Mouse (Mus musculus): ENCODE results near the gene Tet3. TPM values are rescaled to one million over a fixed set of nuclear protein-coding genes. Genes with fewer than 3 reads are reported as not detected.

The Tet3 gene
- total RNA-seq, 2 experiments from 2014 or later: 27.2 to 27.6 TPM

GRCm38 (mm10) chr6:83394122-83394521, 64.8 kb downstream of the Tet3 start:
- intact Hi-C loops (cut with DNase I): no loop called here
- DNase-seq: no peak

GRCm38 (mm10) chr6:83392166-83392780, 66.6 kb downstream of the Tet3 start:
- no peak for DNase-seq
- intact Hi-C loops (cut with DNase I): no loop called here

GRCm38 (mm10) chr6:83385569-83386090, 73.3 kb downstream of the Tet3 start:
- no peak for DNase-seq
- intact Hi-C loops (cut with DNase I): no loop called here

- DNase-seq: peak; percentile 33 to 39
- intact Hi-C loops (cut with DNase I): loop anchor here (2.0 to 5.0 kb wide), 2 partner anchors 60 to 75 kb away; no protein-coding TSS in a partner anchor
These were observed 77.1 kb downstream of the Tet3 start for GRCm38 (mm10) chr6:83381510-83382491.

DNA sequence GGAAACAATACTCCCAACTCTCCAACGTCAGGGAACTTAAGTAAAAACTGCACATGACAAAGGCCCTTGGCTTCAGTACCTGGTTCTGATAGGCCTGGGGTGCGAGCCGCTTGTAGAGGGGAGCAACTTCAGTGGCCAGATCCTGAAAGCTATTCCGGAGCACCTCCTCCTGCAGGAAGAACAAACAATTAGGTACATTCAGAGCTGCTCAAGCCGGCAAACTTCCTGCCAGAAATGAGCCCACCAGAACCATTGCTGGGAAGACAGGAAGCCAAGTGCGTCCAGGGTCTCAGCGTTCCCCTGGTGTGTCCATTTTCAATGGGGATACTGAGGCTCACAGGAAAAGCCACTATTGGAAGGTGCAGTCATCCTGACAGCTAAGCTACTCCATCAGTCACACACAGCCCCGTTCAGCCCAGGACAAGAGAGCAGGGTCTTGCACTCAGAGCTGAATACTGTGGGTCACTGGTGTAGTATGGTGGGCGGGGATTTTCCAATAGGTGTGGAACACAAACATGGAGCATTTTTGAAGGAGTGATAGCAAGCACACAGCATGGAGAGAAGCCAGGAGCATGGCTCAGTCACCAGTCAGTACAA, 85.1 kb downstream of the Tet3 start:
- no peak for DNase-seq
- intact Hi-C loops (cut with DNase I): loop anchor here (5.0 kb wide), 1 partner anchor 83 kb away; the partner anchor contains the start of gene Tet3

- DNase-seq: no peak
- intact Hi-C loops (cut with DNase I): loop anchor here (5.0 kb wide), 1 partner anchor 86 kb away; the partner anchor contains the start of gene Tet3
These were observed 87.5 kb downstream of the Tet3 start for GRCm38 (mm10) chr6:83371350-83371749.

GRCm38 (mm10) chr6:83370316-83370965, 88.4 kb downstream of the Tet3 start:
- DNase-seq: no peak
- intact Hi-C loops (cut with DNase I): loop anchor here (5.0 kb wide), 1 partner anchor 87 kb away; the partner anchor contains the start of gene Tet3

GRCm38 (mm10) chr6:83363075-83363474, 95.8 kb downstream of the Tet3 start:
- intact Hi-C loops (cut with DNase I): no loop called here
- no peak for DNase-seq

DNA sequence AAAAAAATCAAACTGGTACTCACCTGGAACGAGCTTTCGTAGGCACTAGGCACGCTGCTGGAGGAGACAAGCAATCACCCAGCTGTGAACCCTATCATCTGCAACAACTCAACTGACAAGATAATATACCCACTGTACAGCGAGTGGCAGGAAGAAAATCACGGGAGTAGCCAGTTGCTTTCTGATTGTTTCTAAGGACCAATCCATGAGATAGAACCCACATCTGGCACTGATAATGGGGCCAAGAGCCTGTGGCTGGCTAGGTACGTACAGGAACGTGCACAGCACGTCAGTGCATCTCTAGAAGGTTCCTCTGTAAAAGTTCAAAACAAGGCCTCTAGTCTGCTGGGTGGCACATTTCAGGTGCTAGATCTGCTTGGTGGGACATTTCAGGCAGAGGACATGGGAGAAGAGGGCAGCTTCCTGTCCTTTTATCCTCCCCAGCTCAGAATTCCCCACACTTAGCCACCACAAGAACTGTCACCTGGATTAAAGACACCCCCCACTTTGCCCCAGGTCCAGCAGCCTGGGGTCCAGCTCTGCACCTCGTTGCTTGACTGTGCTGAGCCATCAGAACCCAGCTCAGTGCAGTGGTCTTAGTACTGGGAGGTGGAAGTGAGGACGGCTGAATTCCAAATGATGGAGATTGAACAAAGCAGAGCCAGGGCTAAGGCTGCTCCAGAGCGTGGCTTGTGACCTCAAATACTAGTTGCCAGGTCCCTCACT, 97.2 kb downstream of the Tet3 start:
- DNase-seq: no peak
- intact Hi-C loops (cut with DNase I): no loop called here

DNA sequence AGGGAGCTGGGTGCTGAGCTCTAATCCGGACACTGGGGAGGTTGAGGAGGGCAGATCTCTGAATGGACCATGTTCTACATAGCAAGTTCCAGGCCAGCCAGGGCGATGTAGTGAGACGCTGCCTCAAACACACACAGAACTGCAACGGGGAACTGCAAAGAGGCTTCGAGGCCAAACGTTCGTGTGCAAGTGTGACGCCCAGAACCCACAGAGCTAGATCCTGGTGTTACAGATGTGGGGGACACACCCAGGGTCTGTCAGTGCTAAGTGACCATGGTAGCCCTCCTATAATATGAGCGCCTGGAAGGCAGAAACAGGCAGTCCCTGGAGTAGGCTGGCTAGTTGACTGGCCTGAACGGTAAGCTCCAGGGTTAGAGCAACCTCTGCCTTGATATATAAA, 101.4 kb downstream of the Tet3 start:
- DNase-seq: no peak
- intact Hi-C loops (cut with DNase I): loop anchor here (2.0 to 5.0 kb wide), 3 partner anchors 101 to 315 kb away; partner anchors contain the start of gene Tet3

- DNase-seq: peak; percentile 87 to 91
- intact Hi-C loops (cut with DNase I): loop anchor here (1.0 to 5.0 kb wide), 4 partner anchors 102 to 316 kb away; partner anchors contain the start of gene Tet3
These were observed 102.2 kb downstream of the Tet3 start for GRCm38 (mm10) chr6:83356569-83357138.

DNA sequence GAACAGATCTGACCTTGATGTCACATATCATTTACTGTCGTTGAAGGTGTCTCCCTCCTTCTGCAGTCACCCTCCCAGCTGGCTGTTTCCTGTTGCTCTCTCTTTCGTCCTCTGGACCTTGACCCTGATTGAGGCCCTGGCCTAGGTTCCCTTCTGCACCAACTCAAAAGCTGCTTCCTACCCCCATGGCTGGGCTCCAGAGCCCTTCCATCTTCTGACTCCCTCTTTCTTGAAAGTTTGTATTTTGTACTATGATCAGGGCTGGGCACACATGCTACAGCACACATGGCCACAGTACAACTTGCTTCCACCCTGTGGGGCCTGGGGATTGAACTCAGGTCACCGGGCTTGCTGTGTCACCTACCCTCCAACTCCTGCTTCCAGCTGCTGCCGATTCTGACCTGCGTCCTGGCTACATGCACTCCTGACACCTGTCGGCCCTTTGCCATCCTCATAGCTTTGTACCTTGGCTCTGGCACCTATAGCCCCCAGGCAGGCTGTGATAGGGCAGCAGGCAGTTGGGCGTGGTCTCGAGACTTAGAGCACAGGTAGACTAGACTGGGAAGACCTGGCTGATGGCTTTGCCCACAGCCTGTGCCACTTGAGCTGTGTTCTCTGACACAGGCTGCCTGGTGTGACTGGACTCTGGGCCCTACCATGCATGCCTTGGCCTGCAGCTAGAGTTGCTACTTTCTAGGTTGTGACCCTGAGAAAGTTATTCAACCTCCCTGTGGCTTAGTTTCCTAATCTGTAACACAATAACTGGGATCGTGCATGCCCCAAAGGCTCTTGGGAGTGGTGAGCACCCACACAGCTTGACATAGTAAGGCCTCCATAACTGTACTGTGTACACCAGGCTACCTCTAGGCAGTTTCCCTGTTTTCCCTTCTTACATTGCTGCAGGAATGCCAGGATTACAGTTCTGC, 103.8 kb downstream of the Tet3 start:
- intact Hi-C loops (cut with DNase I): loop anchor here (2.0 to 5.0 kb wide), 3 partner anchors 212 to 317 kb away; no protein-coding TSS in a partner anchor
- DNase-seq: no peak

GRCm38 (mm10) chr6:83352666-83353410, 106.0 kb downstream of the Tet3 start:
- no peak for DNase-seq
- intact Hi-C loops (cut with DNase I): no loop called here

DNA sequence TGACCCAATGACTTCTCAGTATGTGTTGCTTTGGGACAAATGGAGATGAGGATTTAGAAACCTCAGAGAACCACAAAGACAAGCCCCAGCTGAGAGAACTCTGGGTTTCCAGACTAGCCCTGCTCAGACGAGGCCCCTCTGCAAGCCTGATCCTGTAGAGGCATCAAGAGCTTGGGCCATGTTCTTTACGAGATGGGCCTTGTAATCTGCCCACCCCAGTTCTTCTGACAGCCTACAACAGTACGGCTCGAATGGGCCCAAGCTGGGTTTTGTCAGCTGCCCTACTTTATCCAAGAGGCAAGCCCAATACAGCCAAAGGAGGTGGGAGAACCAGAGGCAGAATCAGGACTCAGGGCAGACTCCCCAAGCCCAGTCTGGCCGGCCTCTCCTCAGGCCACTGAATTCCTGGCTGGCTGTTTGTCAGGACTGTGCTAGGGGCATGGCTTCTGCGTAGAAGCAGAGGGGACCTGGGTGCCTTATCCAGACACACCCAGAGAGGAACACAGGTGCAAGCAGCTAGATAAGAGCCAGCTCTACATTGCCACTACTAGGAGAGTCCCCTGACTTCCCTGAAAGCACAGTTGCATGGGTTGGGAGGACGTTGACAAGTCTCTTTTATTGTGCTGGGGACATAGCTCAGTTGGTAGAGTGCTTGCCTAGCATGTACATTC, 107.3 kb downstream of the Tet3 start:
- no peak for DNase-seq
- intact Hi-C loops (cut with DNase I): no loop called here

DNA sequence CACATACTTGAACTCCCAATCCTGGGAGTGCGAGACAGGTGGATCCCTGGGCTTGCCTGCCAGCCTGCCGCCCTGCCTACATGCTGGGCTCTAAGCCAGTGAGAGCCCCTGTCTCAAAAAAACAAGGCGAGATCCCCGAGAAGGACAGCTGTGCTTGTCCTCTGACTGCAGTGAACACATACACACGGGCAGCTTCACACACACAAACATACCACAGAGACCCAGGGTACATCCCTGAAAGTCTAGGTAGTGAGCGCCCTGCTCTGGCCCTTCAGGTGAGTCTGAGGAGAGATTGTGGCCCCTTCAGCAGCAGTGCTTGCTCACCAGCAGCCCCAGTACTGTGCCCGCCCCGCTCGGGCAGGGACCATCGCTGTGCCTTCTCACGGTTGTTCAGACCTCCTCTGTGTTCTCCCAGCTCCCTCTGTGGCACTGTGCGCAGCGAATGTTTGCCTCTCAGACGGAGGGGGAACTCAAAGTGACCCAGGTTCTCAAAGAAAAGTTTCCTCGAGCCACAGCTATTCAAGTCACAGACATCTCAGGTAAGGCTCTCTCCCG, 108.0 kb downstream of the Tet3 start:
- intact Hi-C loops (cut with DNase I): no loop called here
- DNase-seq: no peak

DNA sequence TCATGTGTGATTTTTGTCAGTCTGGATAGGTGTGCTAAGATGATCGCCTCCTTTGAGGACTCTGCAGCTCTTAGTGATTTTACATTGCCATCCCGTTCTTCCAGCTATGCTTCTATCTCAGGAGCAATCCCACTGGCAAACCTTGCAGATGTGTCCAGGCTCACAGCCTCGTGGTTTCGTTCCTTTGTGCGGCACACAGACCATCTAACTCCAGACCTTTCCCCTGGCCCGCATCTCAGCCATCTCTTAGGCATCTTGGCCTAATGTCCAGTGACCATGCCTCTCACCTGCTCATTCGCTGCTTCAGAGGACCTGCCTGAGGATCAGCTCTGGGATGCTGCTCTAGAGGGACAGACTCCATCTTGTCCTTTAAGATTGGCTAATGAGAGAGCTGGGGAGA, 108.7 kb downstream of the Tet3 start:
- intact Hi-C loops (cut with DNase I): no loop called here
- DNase-seq: no peak
